Mouse (Mus musculus): ENCODE data around the gene Trim10.
"Not testable (repeated sequence)": the region's sequence is repeated elsewhere in the genome, so short reads cannot be mapped to it uniquely, and the experiment has no call there.

Gene Trim10

DNA sequence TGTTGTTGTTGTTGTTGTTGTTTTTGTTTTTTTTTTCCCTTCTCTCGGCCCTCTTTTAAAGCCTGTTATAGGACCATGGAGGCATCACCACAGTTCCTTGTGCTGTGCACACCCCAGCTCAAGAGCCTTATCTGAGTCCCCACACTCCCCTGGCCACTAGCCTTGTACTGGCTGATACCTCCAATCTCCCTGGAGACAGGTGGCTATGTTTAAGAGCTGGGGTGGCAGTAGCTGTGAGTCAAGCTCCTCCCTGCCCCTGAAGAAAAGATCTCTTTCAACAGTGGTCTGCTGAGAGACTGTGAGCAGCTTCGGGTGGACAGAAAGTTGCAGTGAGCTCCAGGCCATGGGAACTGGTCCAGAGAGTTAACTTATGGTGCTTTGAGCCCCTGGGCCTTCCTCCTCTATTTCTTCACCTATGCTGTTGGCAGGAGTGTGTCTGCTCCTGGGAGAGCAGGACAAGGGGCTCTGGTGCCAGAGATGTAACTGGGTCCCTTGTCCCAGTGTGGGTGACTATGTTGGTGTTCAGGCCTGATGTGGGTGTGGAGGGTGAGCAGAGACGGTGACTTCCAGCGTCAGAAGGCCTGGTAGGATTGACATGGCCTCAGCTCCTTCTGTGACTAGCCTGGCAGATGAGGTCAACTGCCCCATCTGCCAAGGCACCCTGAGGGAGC is at the start of gene Trim10:
TSS of gene Trim10 (plus strand) at position 291 of the 671 bp plus-strand sequence.
- in situ Hi-C loops (cut with MboI; ENCODE audit: low sequenced_read_pairs): no loop called here

DNA sequence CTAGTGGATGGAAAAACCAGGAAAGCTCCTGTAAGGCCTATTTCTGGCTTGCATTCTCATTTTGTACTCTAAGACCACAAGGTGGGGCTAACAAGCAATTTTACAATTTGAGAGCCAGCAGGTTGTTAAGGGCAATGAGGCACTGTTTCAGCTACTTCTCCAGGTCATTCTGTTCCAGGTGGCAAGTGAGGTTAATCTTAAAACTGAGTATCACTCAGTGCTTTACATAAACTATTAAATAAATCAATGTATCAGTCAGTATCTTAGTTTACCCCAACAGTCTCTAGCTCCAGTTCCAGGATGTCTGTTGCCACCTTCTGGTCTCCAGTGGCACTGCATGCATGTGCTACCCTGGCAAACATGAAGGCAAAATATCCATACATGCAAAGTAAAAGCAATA is 45.4 kb upstream of the Trim10 start:
- in situ Hi-C loops (cut with MboI; ENCODE audit: low sequenced_read_pairs): no loop called here

DNA sequence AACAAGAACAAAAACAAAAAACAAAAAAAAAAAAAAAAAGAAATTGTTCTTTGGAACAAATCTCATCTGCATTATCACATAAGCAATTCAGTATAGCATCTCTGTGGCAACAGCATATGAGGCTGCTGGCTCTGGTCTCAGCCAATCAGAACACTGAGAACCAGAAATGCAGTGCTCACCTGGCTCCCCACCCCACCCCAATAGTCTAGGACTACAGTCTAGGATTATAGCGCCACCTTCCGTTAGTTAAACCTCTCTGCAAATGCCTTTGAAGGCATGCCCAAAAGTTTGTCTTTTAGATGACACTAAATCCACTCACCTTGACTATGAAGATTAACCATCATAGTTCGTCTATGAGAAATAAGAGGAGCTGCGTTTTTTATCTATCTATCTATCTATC is 43.8 kb upstream of the Trim10 start:
- in situ Hi-C loops (cut with MboI; ENCODE audit: low sequenced_read_pairs): no loop called here

DNA sequence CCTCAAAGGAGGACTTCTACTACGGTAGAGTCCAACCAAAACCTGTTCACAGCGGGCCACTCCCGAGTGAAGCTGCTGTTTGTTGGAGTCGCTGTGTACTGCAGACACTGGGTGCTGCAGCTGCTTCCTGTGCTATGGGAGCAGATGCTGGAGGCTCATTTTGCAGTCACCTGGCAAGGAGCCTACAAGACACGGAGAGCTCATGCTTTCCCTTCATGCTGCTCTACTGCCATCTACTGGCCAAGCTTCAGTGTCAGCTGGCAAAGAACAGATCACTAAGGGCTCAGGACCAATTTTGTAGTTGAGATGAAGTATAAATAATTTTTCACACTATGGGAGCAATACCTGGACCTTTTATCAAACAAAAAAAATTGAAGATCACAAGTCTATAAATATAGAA is 43.4 kb upstream of the Trim10 start:
- in situ Hi-C loops (cut with MboI; ENCODE audit: low sequenced_read_pairs): not testable (repeated sequence)

DNA sequence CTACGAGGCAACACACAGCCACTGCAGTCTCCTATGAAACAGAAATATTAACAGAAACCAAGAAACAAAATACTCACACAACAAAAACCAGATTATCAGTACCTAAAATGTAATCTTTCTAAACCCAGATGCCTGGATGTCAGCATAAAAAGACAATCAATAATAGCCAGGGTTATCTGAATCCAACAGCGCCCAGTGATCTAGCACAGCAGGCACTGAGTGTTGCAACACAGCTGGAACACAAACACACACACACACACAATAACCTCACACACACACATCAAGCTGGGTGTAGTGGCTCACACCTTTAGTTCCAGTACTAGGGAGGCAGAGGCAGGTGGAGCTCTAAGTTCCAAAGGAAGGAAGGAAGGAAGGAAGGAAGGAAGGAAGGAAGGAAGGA is 40.9 kb upstream of the Trim10 start:
- in situ Hi-C loops (cut with MboI; ENCODE audit: low sequenced_read_pairs): no loop called here

DNA sequence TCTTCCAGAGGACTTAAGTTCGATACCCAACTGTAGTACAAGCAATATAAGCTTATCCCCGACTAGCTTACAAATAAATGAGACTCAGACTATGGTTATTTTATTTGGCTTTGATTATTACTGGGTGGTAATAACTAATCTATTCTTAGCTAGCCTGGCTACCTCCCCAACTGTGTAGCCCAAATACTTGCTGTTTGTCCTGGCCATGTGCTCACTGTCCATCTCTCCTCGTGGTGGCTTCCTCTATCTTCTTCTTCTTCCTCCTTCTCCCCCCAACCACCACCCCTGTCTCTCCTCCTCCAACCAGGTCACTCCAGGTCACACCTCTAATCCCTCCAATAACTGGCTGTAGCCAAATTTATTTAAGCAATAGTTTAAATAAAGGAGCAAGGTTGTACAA is 38.9 kb upstream of the Trim10 start:
- in situ Hi-C loops (cut with MboI; ENCODE audit: low sequenced_read_pairs): no loop called here

DNA sequence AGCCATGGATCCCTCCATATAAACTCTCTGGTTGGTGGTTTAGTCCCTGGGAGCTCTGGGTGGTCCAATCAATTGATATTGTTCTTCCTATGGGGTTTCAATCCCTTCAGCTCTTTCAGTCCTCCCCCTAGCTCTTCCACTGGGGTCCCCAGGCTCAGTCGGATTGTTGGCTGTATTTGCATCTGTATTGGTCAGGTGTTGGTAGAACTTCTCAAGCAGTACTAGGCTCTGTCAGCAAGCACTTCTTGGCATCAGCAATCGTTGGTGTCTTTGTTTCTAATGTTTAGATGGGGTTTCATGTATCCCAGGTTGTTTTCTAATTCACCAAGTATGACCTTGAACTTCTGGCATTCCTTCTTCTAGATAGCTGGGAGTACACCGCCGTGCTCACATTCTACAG is 36.7 kb upstream of the Trim10 start:
- in situ Hi-C loops (cut with MboI; ENCODE audit: low sequenced_read_pairs): no loop called here

DNA sequence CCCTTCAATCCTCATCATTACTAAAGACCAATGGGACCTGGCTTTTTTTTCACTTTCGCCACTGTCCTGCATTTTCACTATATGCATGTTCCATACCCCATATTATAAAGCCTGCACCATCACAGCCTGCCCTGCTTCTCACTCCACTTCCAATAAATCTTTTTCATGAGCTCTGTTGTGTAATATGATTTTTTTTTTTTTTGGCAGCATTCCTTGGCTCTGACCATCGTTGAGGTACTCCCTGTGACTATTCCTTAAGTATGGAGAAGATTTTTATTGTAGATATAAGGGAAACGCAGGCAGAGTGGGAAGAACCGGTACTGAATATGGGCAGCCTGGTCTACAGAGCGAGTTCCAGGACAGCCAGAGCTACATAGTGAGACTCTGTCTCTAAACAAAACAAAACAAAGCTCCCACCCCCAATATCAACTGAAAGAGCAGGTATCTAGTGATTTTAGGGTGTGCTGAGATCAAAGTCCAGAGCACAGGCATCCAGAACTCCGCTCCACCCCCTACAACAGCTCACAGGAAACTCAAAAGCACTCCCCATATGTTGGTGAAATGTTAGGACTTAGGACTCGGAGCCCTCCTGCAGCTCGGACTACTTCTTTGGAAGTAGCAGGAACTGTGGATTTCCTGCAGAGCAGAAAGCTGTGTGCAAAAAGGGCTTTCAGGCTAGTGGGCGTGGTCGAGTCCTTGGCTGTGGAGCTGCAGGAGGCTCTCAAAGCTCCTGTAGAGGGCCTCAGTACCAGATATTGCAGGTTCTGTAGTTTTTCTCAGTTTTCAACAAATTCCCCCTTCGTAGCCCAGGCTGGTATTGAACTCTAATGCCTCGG is 33.6 kb upstream of the Trim10 start:
- in situ Hi-C loops (cut with MboI; ENCODE audit: low sequenced_read_pairs): no loop called here

DNA sequence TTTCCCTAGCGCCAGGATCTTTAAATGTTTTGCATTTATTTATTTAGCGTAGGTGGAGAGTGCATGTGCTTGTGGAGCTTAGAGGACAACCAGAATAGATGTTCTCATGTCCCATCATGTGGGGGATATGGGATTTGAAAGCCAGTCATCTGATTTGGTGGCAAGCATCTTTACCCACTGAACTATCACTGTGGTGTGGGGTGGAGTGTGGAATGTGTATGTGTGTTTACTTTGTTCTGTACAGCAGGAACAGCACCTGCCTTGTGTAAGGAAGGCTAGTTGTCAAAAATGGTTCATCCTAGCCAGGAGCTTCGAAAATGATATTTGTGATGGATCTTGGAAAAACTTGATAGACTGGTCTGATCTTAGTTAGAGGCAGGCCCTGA is 33.0 kb upstream of the Trim10 start:
- in situ Hi-C loops (cut with MboI; ENCODE audit: low sequenced_read_pairs): no loop called here

DNA sequence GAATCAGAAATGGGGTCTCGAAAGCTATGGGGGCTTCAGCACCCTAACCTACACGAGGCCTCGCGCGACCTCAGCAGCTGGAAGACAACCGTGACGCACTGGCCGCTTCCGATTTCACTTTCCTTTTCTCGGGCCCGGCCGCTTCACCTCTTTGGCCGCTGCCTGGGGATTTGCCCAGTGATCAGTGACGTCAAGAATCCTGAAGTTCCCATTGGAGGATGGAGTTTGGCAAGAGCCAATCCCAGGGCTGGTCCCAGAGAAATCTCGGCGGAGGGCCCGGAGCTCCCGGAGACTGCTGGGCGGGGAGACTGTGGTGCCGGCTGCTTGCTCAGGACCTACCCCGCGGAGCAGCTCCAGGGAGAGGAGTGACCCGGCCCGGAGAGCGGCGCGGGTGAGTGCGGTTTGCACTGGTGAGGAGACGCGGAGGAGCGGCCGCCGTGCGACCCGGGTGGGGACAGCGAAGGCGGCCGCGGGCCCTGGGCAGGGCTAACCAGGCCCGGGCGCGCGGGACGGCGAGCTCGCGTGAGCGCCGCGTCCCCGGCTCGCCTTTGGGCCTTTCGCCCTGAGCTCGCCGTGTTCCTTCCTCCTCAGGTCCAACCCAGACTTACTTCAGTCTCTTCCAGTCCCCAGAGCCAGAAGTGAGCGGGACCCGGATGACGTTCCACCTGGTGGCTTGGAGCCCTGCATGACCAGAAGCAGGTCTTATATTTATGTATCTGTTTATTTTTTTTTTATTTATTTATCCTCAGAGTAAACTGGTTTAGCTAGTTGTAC is 32.3 kb upstream of the Trim10 start, which contains the start of gene Trim26:
TSS of gene Trim26 (plus strand) at position 261 of the 774 bp plus-strand sequence.
- in situ Hi-C loops (cut with MboI; ENCODE audit: low sequenced_read_pairs): no loop called here

DNA sequence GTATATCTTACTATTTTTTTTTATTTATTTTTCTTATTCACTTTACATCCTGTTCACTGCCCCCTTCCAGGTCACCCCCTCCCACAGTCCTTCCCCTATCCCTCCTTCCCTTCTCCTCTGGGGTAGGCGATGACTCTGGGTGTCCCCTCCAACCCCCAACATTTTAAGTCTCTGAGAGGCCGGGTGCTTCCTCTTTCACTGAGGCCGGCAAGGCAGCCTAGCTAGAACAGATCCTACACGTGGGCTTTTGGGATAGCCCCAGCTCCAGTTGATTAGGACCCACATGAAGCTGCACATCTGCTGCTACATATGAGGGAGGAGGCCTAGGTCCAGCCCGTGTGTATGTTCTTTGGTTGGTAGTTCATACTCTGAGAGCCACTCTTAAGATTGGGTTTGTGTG is 30.4 kb upstream of the Trim10 start:
- in situ Hi-C loops (cut with MboI; ENCODE audit: low sequenced_read_pairs): no loop called here

DNA sequence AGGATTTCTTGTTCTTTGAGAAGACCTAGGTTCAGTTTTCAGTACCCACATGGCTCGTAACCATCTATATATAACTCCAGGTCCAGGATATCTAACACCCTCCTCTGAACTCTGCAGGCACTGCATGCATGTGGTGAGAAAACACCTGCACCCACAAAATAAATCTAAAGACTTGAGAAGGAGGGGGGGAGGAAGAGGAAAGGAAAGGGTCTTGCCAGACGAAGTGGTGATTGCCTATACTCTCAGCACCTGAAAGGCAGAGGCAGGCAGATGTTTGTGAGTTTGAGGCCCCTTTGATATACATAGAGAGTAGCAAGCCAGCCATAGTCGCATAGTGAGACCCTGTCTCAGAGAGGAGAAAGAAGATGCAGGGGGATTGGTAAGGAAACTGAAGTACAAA is 29.4 kb upstream of the Trim10 start:
- in situ Hi-C loops (cut with MboI; ENCODE audit: low sequenced_read_pairs): no loop called here

DNA sequence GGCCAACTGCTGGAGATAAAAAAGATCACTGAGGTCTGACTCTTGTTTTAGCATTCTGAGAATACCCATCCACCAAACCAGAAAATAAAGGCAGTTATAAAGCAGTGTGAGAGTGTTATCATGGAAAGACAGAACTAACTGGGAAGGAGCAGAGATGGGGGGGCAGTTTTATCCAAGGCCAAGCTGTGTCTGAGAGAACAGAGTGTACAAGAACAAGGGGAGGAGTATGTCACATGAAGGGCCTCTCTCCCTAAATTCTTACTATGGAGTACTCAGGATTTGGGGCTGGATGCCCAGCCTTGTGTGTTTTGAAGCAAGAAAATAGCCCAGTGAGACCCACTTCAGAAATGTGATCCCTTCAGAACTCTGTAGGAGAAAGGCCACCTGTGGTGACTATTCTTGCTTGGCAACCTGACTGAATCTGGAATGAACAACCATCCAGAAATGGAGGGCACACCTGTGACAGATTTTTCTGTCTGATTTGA is 28.4 kb upstream of the Trim10 start:
- in situ Hi-C loops (cut with MboI; ENCODE audit: low sequenced_read_pairs): no loop called here

DNA sequence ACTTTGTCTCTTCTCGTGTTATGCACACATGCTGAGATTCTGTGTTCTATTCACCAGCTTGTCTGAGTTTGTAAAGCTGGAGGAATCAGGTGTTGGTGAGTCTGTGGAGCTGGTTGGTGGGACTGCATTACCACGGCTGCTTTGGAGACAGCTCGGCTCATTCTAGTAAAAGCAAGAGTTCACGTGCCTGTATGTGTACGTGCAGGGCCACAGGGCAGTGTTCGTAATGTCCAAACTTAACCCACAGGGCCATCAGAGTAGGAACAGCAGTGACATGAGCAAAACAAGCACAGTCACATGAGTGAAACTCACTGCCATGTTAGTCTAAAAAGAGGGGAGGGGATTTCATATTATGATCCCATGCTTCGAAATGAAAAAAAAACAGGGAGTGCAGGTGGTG is 25.7 kb upstream of the Trim10 start:
- in situ Hi-C loops (cut with MboI; ENCODE audit: low sequenced_read_pairs): no loop called here

DNA sequence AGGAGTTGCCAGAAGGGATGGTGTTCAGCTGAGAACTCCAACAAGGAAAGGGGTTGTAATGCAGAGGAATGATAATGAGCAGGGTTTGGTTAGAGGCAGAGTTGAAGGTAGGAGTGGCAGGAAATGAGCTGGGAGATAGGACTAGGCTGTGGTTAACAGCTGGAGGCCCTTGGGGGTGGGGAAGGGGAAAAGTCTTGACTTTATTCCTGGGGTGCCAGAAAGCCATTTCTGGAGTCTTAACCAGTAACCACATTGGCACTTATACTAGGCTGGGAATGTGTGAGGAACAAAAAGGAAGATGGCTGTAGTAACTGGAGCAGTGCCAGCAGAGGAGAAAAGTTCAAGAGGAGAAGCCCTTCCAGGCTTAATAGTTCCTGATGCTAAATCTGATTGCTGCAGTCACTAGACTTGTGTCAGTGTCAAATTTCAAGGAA is 25.1 kb upstream of the Trim10 start:
- in situ Hi-C loops (cut with MboI; ENCODE audit: low sequenced_read_pairs): no loop called here

DNA sequence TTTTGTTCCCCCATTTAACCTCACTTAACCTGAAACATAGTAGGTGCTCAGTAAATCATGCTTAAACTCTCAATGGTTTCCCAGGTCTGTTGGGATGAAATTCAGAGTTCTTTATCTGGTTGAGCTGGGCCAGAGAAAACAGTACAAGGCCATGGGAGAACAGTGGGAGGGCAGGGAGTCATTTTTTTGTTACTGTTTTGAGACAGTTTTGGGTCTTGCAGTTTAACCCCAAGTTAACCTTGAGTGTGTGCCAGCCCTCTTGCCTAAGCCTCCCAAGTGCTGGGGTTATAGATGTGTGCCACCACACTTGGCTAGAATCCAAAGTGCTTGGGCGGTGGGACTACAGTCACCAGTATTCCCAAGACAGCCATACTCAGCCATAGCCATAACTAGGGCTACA is 24.6 kb upstream of the Trim10 start:
- in situ Hi-C loops (cut with MboI; ENCODE audit: low sequenced_read_pairs): no loop called here

DNA sequence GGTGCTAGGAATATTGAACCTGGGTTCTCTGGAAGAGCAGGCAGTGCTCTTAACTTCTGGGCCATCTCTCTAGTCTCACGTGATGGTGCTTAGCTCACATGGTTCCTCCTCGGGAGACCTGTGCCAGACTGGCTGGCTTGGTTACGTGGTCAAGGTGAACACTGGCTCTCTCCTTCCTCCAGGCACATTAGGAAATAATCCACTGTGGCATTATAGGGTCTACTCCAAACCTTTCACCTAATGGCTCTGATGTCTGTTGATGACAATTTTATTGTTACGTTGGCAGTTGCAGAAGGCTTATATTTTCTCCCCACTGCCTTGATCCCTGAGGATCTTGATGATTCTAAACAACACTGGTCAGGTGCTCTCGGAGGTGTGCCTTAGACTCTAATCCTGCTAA is 20.5 kb upstream of the Trim10 start:
- in situ Hi-C loops (cut with MboI; ENCODE audit: low sequenced_read_pairs): no loop called here

DNA sequence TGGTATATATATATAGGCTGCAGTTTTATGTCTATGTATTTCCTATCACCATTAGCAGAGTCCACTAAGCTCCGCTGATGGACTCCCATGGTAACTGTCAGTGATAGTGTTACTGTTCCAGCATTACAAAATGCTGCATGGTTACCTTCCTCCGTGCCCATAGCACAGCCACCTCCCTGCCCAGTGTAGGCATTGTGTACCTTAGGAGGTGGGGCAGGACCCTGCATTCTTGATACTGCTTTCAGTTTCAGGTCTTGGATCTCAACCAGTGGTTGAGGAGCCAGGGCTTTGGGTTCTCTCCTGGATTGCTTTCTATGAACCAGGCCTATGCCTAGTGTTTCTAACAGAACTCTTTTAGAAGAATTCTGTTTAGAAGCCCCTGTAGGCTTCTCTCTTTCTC is 19.4 kb upstream of the Trim10 start:
- in situ Hi-C loops (cut with MboI; ENCODE audit: low sequenced_read_pairs): no loop called here

DNA sequence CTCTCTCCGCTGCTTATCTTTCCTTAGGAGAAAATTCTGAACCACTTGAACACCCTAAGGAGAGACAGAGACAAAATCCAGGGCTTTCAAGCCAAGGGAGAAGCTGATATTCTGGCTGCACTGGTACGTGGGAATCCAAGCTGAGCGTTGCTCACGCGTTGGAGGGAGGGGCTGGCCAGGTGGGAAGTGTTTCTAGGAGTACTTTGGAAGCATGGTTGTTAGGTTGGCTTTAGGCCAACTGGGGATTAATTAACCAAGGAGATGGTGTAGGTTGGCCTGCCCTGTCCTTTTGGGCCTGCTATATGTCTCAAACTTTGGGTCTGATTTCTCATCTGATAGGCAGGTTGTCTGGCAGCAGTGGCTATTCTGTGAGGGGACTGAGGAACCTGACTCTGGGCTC is 18.2 kb upstream of the Trim10 start:
- in situ Hi-C loops (cut with MboI; ENCODE audit: low sequenced_read_pairs): no loop called here

DNA sequence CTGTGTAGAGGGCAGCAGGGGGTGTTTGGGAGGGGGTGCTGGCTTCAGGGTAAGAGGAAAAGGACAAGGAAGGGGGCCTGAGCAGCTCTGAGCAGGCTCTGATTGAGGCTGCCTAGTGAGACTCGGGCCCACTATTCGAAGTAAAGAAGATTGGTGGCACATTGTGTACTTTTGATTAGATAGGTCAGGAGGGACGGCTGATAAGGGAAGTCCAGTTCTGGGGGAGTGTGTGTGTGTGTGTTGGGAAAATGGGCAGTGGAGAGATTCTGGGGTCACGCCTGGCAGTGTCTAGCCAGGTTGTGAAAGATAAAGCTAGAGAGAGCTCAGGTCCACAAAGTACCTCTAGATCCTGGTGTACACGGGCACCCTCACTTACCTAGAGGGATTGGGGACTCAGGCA is 17.7 kb upstream of the Trim10 start:
- in situ Hi-C loops (cut with MboI; ENCODE audit: low sequenced_read_pairs): no loop called here

DNA sequence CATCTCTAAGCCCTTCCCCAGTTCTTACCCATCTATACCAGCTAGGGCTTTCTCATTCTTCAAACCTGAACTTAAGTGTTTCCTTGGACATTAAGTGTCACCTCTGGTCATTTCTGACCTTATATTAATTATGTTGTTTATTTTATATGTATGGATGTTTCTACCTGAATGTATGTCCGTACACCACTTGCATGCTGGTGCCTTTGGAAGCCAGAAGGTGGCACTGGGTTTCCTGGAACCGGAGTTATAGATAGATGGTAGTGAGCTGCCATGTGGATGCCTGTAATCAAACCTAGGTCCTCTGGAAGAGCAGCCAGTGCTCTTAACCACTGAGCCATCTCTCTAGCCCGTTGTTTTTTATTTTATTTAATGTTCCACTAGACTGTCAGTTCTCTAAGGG is 13.9 kb upstream of the Trim10 start:
- in situ Hi-C loops (cut with MboI; ENCODE audit: low sequenced_read_pairs): no loop called here

DNA sequence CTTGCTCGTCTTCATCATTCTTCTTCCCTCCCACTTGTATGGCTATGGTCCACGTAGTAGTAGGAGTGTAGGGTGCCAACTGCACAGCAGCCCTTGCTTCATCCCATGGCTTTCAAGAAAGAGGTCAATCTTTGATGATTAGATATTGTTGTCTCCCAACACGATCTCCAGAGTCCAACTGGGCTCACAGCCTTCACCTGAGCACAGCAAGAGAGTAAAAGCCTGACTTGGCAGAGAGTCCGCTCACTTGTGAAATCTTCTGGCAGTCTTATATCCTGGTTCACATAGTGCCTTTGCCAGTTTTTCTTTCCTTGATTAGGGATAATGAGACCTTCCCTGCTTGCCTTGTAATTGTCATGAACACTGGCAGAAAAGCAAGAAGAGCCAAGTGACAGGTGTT is 13.1 kb upstream of the Trim10 start:
- in situ Hi-C loops (cut with MboI; ENCODE audit: low sequenced_read_pairs): no loop called here
